Mouse (Mus musculus) kidney, postnatal 0 days (tissue): Measurements from ENCODE around the gene Tmem151b. TPM values are rescaled to one million over a fixed set of nuclear protein-coding genes. Genes with fewer than 3 reads are reported as not detected.

Source experiments
- ATAC-seq: fragments of 200-750 bp; cut with Nextera tagmentation; replicated peaks from 2 replicates; pipeline ENCODE4 v1.8.0; 2017; ENCODE audit warnings: low read depth, moderate number of reproducible peaks, moderate TSS enrichment, moderate library complexity; ENCODE audit not compliant: low FRiP score
- DNase-seq: peaks from one replicate; pipeline ENCODE4 v3.0.0-alpha.2; 2016; ENCODE audit warnings: low spot score
- H3K27ac ChIP-seq: fragments of 300-500 bp; sonication (generic); 2 replicates; pipeline ENCODE4 v1.5.1; 2014; ENCODE audit warnings: mild to moderate bottlenecking
- H3K27me3 ChIP-seq: fragments of 300-500 bp; sonication (generic); 2 replicates; pipeline ENCODE4 v1.6.1; 2014; ENCODE audit warnings: low read length, mixed read lengths; ENCODE audit not compliant: insufficient read depth
- H3K36me3 ChIP-seq: fragments of 300-500 bp; sonication (generic); 2 replicates; pipeline ENCODE4 v1.6.1; 2014; ENCODE audit warnings: low read length, mixed read lengths; ENCODE audit not compliant: insufficient read depth
- H3K4me1 ChIP-seq: fragments of 300-500 bp; sonication (generic); replicated peaks from 2 replicates; pipeline ENCODE4 v1.6.1; 2014; ENCODE audit warnings: antibody characterized with exemption, low read length, mixed read lengths; ENCODE audit not compliant: insufficient read depth
- H3K4me2 ChIP-seq: fragments of 300-500 bp; sonication (generic); 2 replicates; pipeline ENCODE4 v1.6.1; 2014; ENCODE audit warnings: mild to moderate bottlenecking, low read length, moderate library complexity, mixed read lengths
- H3K4me3 ChIP-seq: fragments of 300-500 bp; sonication (generic); replicated peaks from 2 replicates; pipeline ENCODE4 v1.5.1; 2014; ENCODE audit warnings: low read depth, low read length
- H3K9ac ChIP-seq: fragments of 300-500 bp; sonication (generic); 2 replicates; pipeline ENCODE4 v1.6.1; 2014; ENCODE audit warnings: low read depth, low read length
- H3K9me3 ChIP-seq: fragments of 300-500 bp; sonication (generic); replicated peaks from 2 replicates; pipeline ENCODE4 v1.6.1; 2016; ENCODE audit warnings: low read length, inconsistent platforms, mixed read lengths
- CTCF ChIP-seq: IDR thresholded peaks from 2 replicates; pipeline ENCODE4 v1.5.1; 2016; ENCODE audit warnings: antibody characterized with exemption, low read depth, mild to moderate bottlenecking, moderate library complexity
- WGBS: fragments of 180-500 bp; shearing (Covaris S2); extraction: QIAGEN DNeasy Blood & Tissue Kit; methylation state at CpG from one replicate; pipeline ENCODE4 v1.1.7; 2014; 5-methylcytosine and 5-hydroxymethylcytosine counted together
- polyA plus RNA-seq: library from polyadenylated mRNA; unstranded; fragments of >200 nt; fragmentation: Nextera tagmentation; extraction: Ambion mirVana; gene quantifications from 2 replicates; pipeline ENCODE4 v1.2.1, GENCODE M21; 2015

Gene Tmem151b
- polyA plus RNA-seq, 1 experiment from 2014 or later = 1.5 TPM

- Histone ChIP-seq H3K9me3 (no peaks in the 10 kb centered on the region), H3K4me3 (no peak overlapping the region), H3K4me2 (no peak overlapping the region), H3K36me3 (0 out of 2 replicates have a peak, but pooled peaks cover 6% of the 10 kb centered on the region), H3K4me1 (peaks cover 45% of the 10 kb centered on the region), H3K27ac (no peak overlapping the region), H3K9ac (no peak overlapping the region), H3K27me3 (no peaks in the 10 kb centered on the region)
- no peak for DNase-seq
- WGBS = 76% methylated on average over 6 of the region's 6 CpGs
- ATAC-seq = no peak
- no peak for TF ChIP-seq CTCF
Measured at GRCm38 (mm10) chr17:45590410-45590809, 40.9 kb upstream of the Tmem151b start.

GRCm38 (mm10) chr17:45589844-45590243 lies 40.4 kb upstream of the Tmem151b start:
- no peak for ATAC-seq
- Histone ChIP-seq H3K4me2 (no peak overlapping the region), H3K27me3 (no peaks in the 10 kb centered on the region), H3K36me3 (0 out of 2 replicates have a peak, but pooled peaks cover 6% of the 10 kb centered on the region), H3K4me3 (no peak overlapping the region), H3K9ac (no peak overlapping the region), H3K4me1 (peaks cover 46% of the 10 kb centered on the region), H3K27ac (no peak overlapping the region), H3K9me3 (no peaks in the 10 kb centered on the region)
- 87% methylated on average over 8 of the region's 8 CpGs for WGBS
- DNase-seq = no peak
- TF ChIP-seq CTCF = no peak

- Histone ChIP-seq H3K27ac (no peak overlapping the region), H3K4me2 (no peak overlapping the region), H3K4me1 (peaks cover 44% of the 10 kb centered on the region), H3K9me3 (no peaks in the 10 kb centered on the region), H3K36me3 (0 out of 2 replicates have a peak, but pooled peaks cover 6% of the 10 kb centered on the region), H3K27me3 (no peaks in the 10 kb centered on the region), H3K9ac (no peak overlapping the region), H3K4me3 (no peak overlapping the region)
- 99% methylated on average over 7 of the region's 7 CpGs for WGBS
- no peak for DNase-seq
- no peak for TF ChIP-seq CTCF
- ATAC-seq = no peak
Measured at GRCm38 (mm10) chr17:45589236-45589635, 39.8 kb upstream of the Tmem151b start.

GRCm38 (mm10) chr17:45588370-45588769 lies 38.9 kb upstream of the Tmem151b start:
- H3K4me2 ChIP-seq = no peak overlapping the region
- no peak overlapping the region for H3K27ac ChIP-seq
- ATAC-seq (no peak), DNase-seq (no peak)
- no peak for TF ChIP-seq CTCF
- H3K4me3 ChIP-seq = no peak overlapping the region
- no peak overlapping the region for H3K9ac ChIP-seq
- H3K27me3 ChIP-seq = no peaks in the 10 kb centered on the region
- WGBS = 90% methylated on average over 7 of the region's 7 CpGs
- no peaks in the 10 kb centered on the region for H3K9me3 ChIP-seq
- H3K4me1 ChIP-seq = peaks cover 37% of the 10 kb centered on the region
- H3K36me3 ChIP-seq = 0 out of 2 replicates have a peak, but pooled peaks cover 6% of the 10 kb centered on the region

- DNase-seq (no peak), ATAC-seq (no peak)
- H3K27me3 ChIP-seq = no peaks in the 10 kb centered on the region
- peak; percentile 63 for TF ChIP-seq CTCF
- H3K9me3 ChIP-seq = no peaks in the 10 kb centered on the region
- WGBS = 97% methylated on average over 3 of the region's 3 CpGs
- 0 out of 2 replicates have a peak, but pooled peaks cover 6% of the 10 kb centered on the region for H3K36me3 ChIP-seq
- peaks cover 18% of the 10 kb centered on the region for H3K4me1 ChIP-seq
- H3K27ac ChIP-seq = 0 out of 2 replicates have a peak overlapping the region, but pooled peaks have one; percentile 87
- H3K9ac ChIP-seq = no peak overlapping the region
- no peak overlapping the region for H3K4me3 ChIP-seq
- H3K4me2 ChIP-seq = no peak overlapping the region
Measured at GRCm38 (mm10) chr17:45586449-45586837, 37.0 kb upstream of the Tmem151b start.

GRCm38 (mm10) chr17:45585725-45586448 lies 36.4 kb upstream of the Tmem151b start:
- ATAC-seq = no peak
- WGBS = 79% methylated on average over 23 of the region's 23 CpGs
- H3K4me2 ChIP-seq = no peak overlapping the region

More at GRCm38 (mm10) chr17:45585725-45586448, 36.4 kb upstream of the Tmem151b start:
- Histone ChIP-seq H3K9me3 (no peaks in the 10 kb centered on the region), H3K4me1 (peaks cover 20% of the 10 kb centered on the region), H3K9ac (0 out of 2 replicates have a peak overlapping the region, but pooled peaks have one; percentile 13), H3K4me3 (no peak overlapping the region), H3K36me3 (0 out of 2 replicates have a peak, but pooled peaks cover 6% of the 10 kb centered on the region), H3K27me3 (no peaks in the 10 kb centered on the region), H3K27ac (peak overlapping the region; percentile 87)
- DNase-seq = no peak
- no peak for TF ChIP-seq CTCF
